Mouse (Mus musculus) G1E-ER4 (cell line): ENCODE measurements around the gene Tmem115. TPM values are rescaled to one million over a fixed set of nuclear protein-coding genes. Genes with fewer than 3 reads are reported as not detected.

Source experiments
- GATA1 ChIP-seq: IDR thresholded peaks from one replicate; pipeline ENCODE4 v1.8.0; 2012; ENCODE audit warnings: low read length, inconsistent platforms
- polyA plus RNA-seq: library from polyadenylated mRNA; stranded (reverse); fragments of >175 nt; gene quantifications from 2 replicates; pipeline ENCODE4 v1.2.3, GENCODE M21; 2012

The Tmem115 gene
- polyA plus RNA-seq, 1 experiment = 43.9 TPM

DNA sequence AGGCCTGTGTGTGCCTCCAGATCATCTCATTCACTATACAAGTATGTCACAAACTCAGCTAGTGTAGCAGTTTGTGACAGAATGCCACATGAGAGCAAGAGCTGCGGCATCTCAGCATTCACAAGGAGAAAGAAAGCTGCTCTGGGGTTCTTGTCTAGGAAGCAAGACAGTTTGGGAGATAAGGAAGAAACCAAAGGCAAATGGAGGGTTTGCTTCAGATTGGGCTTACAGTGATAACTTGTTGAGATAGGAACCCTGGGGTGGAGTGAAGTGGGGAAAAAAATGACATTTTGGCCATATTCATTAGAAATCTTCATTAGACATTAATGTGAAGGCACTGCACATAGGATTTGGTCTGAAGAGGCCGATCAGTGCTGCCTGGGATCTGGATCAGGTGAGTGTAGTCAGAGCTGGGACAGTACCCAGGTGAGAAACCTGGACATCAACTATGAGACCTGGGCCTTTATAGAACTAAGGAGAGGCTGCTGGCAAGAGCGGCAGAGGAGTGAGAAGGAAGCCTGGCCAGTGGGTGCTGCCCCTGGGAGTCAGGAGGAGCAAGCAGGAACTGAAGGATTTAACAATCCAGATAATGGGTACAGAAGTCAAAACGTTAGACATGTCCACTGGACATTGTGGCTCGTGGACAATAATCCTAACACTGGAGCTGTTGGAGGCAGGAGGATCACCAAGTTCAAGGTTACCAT, 19.1 kb downstream of the Tmem115 start:
- no peak for TF ChIP-seq GATA1

DNA sequence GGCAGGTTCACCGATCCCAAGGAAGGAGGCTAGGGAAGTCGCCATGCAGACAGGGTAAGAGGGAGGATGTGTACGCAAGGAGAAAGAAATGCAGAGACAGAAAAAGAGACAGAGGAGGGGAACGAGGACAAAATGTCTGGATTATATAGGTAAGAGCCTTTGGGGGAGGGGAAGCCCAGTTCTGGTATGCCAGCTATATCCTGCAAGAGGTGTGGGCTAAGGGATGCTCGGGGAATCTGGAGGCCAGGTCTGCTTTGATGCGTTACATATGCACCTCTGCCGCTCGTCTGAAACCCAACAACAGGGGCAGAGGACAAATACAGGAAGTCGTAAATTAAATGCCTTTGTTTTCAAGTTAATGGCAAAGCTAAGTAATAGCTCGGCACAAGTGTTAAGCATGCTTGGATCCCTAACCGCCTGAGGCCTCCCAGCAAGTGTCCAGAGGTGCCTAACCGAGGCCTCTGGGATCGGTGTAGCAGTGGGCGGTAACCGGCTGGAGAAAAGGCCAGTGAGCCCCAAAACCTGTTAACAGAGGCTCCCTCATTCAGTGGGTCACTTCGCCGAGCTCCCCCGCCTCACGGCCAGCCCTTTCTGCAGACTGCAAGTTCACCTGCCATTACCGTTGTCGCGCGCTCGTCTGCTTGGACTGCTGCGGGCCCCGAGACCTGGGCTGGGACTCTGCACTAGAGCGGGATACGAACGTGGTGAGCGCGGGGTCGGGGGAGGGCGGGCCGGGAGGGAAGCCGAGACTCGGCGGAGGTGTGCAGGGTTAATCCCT, 20.0 kb downstream of the Tmem115 start:
- no peak for TF ChIP-seq GATA1

DNA sequence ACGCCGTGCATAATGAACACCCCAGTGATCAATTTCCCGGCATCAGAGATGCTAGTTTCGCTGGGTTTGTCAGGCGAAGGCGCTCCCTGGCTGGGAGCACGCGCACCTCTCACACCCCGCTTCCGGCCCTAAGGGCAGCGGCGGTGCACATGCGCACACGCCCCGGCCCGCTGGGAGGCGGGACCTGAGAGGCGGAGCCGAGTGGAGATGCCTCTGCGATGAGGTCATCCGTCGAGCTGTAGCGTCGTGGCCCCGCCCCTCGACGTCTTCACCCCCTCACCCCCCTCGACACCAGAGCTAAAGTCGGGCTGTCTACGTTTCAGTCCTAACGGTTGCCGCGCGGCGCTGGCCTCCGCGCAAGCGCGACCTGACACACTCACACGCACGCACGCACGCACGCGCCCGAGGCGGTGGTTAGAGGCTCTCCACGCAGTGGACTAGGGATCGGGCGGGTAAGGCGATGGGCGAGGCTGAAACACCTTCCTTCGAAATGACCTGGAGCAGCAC, 20.6 kb downstream of the Tmem115 start:
- no peak for TF ChIP-seq GATA1

DNA sequence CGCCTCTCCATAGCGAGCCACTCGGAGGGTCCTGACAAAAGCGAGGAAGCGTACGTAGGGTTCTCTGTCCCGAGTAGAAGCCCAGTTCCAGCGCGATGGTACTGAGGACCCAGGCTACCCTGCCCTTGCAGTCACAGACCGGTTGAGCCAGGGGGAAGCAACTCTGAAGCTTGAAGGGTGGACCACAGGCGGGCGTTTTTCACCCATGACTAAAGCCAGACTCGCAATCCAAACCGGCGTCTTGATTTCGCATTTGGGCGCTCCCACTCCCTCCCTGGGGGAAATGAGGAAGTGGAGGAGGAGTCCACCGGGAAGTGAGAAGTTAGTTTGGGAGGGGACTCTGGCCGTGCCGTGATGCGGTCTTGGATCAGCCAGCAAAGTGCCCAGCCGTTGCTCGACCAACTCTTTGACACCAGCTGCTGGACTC, 21.3 kb downstream of the Tmem115 start:
- no peak for TF ChIP-seq GATA1

DNA sequence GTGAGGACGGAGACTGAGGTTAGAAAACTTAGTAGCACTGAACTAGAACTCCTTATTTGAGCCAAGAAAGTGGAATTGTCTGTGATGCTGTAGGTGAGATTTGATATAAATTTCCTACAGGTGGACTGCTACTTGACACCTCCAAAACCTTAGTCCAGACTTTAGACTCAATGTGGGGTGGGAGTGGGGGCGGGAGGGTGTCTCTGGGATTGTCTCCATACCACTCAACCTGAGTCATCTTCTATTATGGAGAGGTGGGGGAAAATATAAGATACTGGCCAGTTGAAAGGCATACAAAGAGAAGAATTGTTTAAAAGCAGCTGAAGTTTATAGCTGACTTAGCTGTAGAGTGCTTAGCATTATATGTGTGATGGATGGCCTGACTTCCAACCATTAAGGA, 22.0 kb downstream of the Tmem115 start:
- no peak for TF ChIP-seq GATA1

DNA sequence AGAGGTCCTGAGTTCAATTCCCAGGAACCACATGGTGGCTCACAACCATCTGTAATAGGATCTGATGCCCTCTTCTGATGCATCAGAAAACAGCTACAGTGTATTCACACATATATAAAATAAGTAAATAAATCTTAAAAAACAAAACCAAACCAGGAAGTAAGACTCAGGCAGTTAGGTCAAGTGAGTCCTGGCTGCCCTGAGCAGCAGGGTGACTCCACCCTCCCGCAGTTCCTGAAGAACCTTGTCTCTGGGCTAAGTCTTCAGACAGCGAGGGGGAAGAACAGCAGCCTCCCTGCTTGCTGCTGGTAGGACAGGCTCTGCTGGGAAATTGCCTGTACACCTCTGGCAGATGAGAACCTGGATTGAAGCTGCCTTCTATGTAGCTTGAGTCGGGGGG, 22.6 kb downstream of the Tmem115 start:
- TF ChIP-seq GATA1 = no peak

DNA sequence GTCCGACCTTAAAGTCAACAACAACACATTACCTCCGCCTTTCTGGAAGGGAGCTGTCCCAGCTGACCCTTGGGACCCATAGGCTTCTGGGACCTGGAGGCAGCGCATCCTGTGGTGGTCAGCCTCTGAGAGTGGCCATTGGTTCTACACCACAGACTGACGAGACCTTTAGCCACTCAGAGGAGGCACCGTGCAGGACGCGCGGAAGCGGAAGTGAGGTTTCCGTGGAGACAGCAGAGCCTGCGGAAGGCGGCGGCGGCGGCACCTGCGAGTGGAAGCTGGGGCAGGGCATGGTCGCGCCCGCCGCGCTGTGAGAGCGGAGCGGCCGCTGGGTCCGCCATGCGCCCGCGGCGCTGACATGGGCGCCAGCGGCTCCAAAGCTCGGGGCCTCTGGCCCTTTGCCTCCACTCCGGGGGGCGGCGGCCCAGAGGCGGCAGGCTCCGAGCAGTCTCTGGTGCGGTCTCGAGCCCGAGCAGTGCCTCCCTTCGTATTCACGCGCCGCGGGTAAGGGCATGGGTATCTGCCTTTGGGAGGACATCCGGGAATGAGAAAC, 29.4 kb downstream of the Tmem115 start, which contains the start of gene Tusc2:
Gene Tusc2 (plus strand): TSS at position 227 of the 553 bp plus-strand sequence.
- TF ChIP-seq GATA1 = no peak

DNA sequence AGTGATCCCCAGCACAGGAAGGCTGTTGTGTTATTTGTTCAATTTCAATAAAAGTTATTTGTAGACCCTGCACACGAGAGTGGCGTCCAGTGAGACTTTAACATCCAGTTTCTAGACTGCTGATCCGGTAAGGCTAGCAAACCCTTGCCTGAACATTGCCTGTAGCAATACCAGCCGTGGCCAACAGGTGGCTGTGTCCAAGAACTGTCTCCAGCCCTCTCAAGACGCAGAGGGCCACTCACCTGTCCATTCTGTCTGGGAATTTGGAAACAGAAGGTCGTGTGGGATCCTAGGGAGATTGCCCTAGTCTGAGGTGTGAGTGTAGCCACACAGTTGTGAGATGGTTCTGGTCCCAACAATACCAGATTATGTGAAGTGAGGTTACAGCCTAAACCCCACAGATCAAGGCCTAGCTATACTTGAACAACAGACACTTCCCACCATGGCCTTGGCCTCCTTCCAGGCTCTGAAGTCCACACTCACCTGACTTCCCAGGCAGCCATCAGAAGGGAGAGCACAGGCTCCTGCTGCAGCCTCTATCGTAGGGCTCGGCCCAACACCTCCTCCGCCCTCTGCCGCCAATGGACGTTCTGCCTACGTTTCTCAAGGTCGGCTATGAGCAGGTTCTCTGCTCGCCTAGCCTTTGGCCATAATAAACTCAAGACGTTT, 32.4 kb downstream of the Tmem115 start:
- TF ChIP-seq GATA1 = no peak

DNA sequence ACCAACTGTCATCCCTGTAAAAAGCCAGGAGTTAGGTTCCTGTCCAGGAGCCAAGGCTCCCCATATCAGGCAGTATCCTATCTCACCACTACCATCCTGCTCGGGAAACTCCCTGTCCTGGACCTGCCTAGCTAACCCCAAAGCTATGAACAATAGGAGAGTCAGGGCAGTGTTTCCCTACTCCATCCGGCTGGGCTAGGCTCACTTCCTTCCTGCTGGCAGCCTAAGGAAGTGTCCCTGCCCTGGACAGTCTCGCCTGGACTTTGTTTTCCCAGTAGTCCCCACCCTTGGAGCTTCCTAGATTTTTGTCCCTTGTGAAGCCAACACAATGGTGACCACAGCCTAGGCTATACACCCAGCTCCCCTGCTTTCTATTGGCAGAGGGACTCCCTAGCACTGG, 33.1 kb downstream of the Tmem115 start:
- no peak for TF ChIP-seq GATA1

DNA sequence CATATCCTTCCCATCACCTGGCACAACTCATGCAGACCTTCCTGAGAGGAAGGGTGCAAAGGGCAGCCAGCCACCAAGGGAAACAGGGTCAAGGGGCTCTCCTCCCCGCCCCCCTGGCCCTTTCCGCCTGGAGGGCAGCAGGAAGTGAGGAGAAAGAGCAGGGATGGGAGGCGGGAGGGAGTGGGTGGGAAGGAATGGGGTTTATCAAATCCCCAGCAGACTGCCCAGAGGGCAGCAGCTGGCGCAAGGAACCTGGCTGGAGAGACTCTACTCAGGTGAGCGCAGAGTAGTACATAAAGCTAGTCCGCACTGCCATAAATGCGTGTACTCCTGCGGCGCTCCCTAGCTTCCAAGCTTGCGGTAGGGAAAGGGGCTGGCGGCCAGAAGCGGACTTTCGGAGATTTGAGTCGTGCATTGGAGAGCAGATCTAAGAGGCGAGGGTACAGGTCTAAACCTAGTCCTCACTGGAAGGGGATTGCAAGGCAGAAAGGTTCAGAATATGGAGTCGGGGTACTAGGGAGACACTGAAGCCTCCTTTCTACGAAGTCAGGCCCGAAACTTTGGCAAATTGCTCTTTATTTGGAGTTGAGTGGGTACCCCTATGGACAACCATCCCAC, 34.1 kb downstream of the Tmem115 start, which contains the start of gene Hyal2:
Gene Hyal2 (plus strand): TSS at position 244 of the 618 bp plus-strand sequence.
- TF ChIP-seq GATA1 = no peak

DNA sequence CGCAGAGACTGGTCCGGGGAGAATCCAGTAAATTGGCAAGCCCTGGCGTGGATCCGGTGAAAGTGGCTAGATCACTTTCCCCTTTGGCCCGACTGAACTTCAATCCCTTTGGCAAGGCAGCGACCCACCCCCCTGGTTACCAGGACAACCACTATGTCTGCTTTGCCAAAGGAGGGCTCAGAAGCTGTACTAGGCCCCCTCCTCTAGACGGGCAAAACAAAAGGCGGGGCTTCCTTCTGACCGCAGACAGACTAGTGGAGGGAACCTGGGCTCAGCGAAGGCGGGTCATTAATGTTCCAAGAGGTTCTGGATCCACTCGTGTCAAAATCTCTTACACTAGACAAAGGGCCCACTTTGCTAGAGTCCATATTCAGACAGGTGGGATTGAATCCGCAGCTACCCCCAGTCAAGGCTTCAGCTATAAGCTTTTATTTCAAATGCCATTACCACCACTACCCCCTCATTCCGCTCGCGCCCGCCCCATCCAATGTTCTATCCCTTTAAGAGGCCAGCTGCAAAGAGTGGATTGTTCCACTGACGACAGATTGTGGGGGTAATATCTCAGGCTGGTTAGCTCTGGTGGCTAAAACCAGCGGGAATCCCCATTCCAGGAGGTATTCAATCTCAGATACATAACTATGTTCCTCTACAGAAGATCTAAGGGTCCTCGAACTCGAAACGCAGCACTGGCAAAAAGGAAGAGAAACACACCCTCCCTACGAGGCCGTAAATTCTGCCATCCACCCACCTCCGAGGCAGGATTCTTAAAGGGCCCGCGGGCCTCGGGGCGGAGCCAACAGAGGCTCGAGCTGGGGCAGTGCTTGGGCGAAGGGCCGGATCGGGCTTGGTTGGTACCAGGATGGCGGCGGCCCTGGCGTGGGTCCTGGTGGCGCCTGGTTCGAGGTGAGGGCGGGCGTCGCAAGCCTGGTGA, 34.9 kb downstream of the Tmem115 start:
- no peak for TF ChIP-seq GATA1

DNA sequence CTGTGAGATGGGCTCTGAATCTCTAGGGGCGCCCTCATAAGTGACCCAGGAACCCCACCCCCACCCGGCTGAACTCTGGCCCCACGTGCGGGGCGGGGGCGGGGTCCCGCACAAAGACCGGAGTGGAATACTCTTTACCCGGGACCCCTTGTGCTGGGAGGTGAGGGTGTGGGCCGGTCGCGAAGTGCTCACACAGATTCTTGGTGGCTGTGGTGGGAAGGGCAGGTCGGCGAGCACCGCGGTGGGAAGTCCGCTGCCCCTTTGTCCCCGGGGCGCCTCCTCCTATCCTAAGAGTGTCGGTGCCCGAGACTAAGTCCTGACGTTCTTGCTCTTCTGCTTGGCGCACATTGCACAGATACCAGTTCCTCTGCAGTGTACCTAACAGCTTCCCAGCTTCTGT, 35.5 kb downstream of the Tmem115 start:
- no peak for TF ChIP-seq GATA1

DNA sequence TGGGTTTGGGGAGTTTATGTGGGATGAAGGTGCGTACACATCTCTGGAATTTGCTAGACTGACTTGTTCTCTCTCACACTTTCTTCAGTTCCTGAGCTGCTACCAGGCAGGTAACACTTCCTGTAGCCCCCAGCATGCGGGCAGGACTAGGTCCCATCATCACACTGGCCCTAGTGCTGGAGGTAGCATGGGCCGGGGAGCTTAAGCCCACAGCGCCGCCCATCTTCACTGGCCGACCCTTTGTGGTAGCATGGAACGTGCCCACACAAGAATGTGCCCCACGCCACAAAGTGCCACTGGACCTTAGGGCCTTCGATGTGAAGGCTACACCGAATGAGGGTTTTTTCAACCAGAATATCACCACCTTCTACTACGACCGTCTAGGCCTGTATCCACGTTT, 36.3 kb downstream of the Tmem115 start:
- TF ChIP-seq GATA1 = no peak

DNA sequence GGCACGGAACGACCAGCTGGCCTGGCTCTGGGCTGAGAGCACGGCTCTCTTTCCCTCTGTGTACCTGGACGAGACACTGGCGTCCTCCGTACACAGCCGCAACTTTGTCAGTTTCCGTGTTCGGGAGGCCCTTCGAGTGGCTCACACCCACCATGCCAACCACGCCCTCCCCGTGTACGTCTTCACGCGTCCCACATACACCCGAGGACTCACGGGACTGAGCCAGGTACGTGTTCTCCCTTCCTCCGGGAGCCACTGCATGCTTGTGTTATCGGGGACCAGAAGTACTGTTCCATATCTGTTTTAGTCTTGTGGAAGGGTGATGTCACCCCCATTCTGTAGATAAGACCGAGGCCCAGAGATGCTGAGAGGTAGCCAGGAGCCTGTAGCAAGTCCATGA, 37.1 kb downstream of the Tmem115 start:
- TF ChIP-seq GATA1 = peak; percentile 37
